Mouse (Mus musculus) heart, embryonic 10.5 days (tissue): ENCODE results near the gene Atad1. TPM values are rescaled to one million over a fixed set of nuclear protein-coding genes. Genes with fewer than 3 reads are reported as not detected.
A peak's percentile ranks its signal among the peaks of the same experiment; 100 is the strongest.
"Not testable (repeated sequence)": the region's sequence is repeated elsewhere in the genome, so short reads cannot be mapped to it uniquely, and the experiment has no call there.

Experiments
- DNase-seq: peaks from one replicate; pipeline ENCODE4 v3.0.0-alpha.2; 2017; ENCODE audit warnings: low spot score
- H3K27ac ChIP-seq: fragments of 300-500 bp; sonication (generic); 2 replicates; pipeline ENCODE4 v1.5.1; 2016; ENCODE audit warnings: mild to moderate bottlenecking
- H3K27me3 ChIP-seq: fragments of 300-500 bp; sonication (generic); 2 replicates; pipeline ENCODE4 v1.6.1; 2016; ENCODE audit warnings: mild to moderate bottlenecking; ENCODE audit not compliant: poor library complexity, insufficient read depth, severe bottlenecking
- H3K36me3 ChIP-seq: fragments of 300-500 bp; sonication (generic); 2 replicates; pipeline ENCODE4 v1.6.1; 2016; ENCODE audit warnings: mild to moderate bottlenecking, moderate library complexity
- H3K4me1 ChIP-seq: fragments of 300-500 bp; sonication (generic); 2 replicates; pipeline ENCODE4 v1.6.1; 2016; ENCODE audit warnings: mild to moderate bottlenecking
- H3K4me3 ChIP-seq: fragments of 300-500 bp; sonication (generic); 2 replicates; pipeline ENCODE4 v1.5.1; 2016; ENCODE audit warnings: mild to moderate bottlenecking, moderate library complexity
- H3K9me3 ChIP-seq: fragments of 300-500 bp; sonication (generic); 2 replicates; pipeline ENCODE4 v1.6.1; 2016; ENCODE audit warnings: mild to moderate bottlenecking, moderate library complexity
- WGBS: fragments of 180-500 bp; shearing (Covaris S2); methylation state at CpG from one replicate; pipeline ENCODE4 v1.1.7; 2016; 5-methylcytosine and 5-hydroxymethylcytosine counted together
- polyA plus RNA-seq: library from polyadenylated mRNA; unstranded; fragments of >200 nt; fragmentation: Nextera tagmentation; extraction: Ambion mirVana; gene quantifications from 2 replicates; pipeline ENCODE4 v1.2.1, GENCODE M21; 2016

Gene Atad1
- 63.4 and 68.1 TPM in 2 replicates for polyA plus RNA-seq

DNA sequence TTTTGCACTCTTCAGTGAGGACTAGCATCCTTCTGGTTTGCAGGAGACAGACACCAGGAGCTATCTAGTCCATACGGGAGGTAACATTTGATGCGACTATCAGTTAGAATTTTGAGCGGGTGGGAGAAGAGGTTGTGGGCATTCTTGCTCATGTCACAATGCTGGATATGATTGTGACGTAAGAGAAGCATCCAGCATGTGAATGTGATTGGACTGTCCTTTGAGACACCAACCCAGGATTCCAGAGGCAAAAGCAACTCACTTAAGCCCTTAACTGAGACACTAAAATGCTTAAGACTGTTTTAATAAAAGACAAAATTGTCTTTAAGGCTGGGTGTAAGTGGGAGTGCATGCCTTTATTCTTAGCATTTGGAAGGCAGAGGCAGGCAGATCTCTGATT, at the start of gene Atad1:
Atad1 (minus strand) TSS at position 101 of the 400 bp plus-strand sequence.
- Histone ChIP-seq H3K27ac (no peak within 1 kb of the TSS), H3K4me3 (no peak within 1 kb of the TSS), H3K4me1 (no peaks in the 10 kb centered on the region), H3K27me3 (no peaks in the 10 kb centered on the region), H3K9me3 (no peaks in the 10 kb centered on the region), H3K36me3 (no peaks in the 10 kb centered on the region)
- no peak for DNase-seq
- 82% methylated on average over 4 of the region's 4 CpGs for WGBS

DNA sequence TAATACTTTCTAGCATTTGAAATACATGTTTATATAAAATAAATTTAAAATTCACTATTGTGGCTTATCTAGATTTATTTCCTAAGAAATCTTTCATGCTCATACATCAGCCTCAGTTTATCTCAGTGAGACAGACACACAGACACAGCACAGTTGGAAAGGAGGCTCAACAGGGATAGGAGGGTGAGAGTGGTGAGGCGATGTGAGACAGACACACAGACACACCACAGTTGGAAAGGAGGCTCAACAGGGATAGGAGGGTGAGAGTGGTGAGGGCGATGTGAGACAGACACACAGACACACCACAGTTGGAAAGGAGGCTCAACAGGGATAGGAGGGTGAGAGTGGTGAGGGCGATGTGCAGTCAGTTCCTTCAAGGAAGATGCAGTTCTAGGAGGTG, 48.4 kb upstream of the Atad1 start:
- H3K27me3 ChIP-seq, H3K27ac ChIP-seq, DNase-seq, H3K9me3 ChIP-seq, H3K36me3 ChIP-seq, H3K4me3 ChIP-seq: not testable (repeated sequence)
- 76% methylated on average over 3 of the region's 3 CpGs for WGBS
- H3K4me1 ChIP-seq: peaks cover 16% of the 10 kb centered on the region

DNA sequence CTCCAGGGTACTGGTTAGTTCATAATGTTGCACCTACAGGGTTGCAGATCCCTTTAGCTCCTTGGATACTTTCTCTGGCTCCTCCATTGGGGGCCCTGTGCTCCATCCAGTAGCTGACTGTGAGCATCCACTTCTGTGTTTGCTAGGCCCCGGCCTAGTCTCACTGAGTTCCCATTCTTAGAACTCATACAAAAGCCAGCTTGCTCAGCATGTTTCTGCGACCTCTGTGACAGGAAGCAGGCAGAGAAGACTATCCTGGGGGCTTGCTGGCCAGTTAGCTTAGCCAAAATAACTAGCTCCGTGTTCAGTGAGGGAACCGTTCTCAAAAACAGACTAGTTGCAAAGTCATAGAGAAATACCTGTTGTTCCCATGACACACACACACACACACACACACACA, 47.8 kb upstream of the Atad1 start:
- H3K36me3 ChIP-seq, H3K4me3 ChIP-seq, H3K27me3 ChIP-seq, H3K9me3 ChIP-seq, DNase-seq, H3K27ac ChIP-seq: not testable (repeated sequence)
- 49% methylated on average over 4 of the region's 4 CpGs for whole genome bisulfite sequencing
- H3K4me1 ChIP-seq: peaks cover 16% of the 10 kb centered on the region

DNA sequence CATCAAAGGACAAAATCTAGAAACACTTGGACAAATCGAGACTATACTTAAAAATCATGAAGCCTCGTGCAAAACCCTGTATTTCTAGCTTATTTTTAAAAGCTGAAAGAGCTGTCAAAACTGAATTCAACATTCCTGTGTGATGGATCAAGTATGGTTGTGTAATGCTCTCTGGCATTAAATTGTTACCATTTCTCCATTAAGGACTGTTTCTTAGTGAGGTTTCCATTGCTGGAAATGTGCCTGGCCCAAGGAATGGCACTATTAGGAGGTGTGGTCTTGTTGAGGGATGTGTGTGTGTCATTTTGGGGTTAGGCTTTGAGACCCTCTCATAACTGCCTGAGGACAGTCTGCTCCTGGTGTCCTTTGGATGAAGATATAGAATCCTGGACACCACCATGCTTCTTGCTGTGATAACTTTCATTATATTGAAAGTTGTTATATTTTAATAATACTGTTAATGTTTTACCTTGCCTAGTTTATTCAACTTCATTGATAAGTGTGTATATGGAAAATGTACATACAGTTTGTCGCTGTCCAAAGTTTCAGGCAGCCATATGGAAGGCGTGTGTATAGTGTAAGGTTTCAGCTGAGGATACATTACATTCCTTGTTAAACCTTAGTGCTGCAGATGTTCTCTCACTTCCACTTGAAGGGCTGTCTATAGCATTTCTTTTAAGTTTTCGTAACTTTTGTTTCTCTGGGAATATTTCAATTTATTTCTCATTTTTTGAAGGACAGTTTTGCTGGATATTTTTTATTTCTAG, 41.9 kb upstream of the Atad1 start:
- no peak for DNase-seq
- no peaks in the 10 kb centered on the region for H3K27me3 ChIP-seq
- H3K9me3 ChIP-seq: no peaks in the 10 kb centered on the region
- peaks cover 6% of the 10 kb centered on the region; the same call in 1 of the 2 replicates for H3K36me3 ChIP-seq
- no peak overlapping the region for H3K27ac ChIP-seq
- 91% methylated on average over 5 of the region's 5 CpGs for WGBS
- H3K4me3 ChIP-seq: no peak overlapping the region
- H3K4me1 ChIP-seq: no peaks in the 10 kb centered on the region

DNA sequence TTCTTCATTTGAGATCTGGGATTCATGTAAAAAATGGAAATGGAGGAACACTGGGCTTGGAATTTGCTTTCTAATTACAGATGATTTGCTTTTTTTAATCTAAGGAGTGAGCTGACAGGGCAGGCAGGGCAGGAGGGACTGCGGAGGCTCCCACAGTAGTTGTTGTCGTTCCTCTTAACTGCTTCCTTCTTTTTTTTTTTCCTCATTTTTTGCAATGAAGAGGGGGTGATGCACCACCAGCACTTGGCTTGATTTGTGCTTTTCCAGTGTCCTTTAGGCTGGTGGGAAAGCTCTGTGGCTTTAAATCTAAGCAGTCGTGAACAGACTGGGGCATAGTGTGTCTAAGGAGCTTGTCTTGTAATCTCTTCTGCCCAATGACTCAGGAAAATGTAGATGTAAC, 39.5 kb upstream of the Atad1 start:
- H3K9me3 ChIP-seq: no peaks in the 10 kb centered on the region
- H3K27me3 ChIP-seq: no peaks in the 10 kb centered on the region
- H3K27ac ChIP-seq: no peak overlapping the region
- H3K36me3 ChIP-seq: no peaks in the 10 kb centered on the region
- H3K4me1 ChIP-seq: no peaks in the 10 kb centered on the region
- no peak overlapping the region for H3K4me3 ChIP-seq
- WGBS: 64% methylated on average over 3 of the region's 3 CpGs
- DNase-seq: no peak

DNA sequence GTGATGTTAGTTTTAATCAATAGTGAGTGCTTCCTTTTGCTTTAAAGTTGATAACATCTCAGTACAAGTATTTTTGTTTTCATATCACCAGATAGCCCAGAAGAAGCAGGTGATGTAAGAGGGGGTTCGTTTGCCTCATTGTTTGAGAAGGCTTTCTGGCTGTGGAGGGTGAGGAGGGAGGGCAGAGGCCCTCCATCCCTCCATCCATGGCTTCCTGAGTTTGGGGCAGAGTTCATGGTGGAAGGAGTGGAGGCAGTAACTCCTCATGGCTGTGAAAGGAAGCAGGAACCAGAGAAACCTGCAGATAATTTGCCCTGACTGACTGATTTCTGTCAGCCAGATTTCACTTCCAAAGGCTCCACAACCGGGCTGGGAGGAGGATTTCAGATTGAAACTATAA, 38.8 kb upstream of the Atad1 start:
- WGBS: 37% methylated on average over 2 of the region's 2 CpGs
- peaks cover 4% of the 10 kb centered on the region for H3K36me3 ChIP-seq
- H3K27me3 ChIP-seq: no peaks in the 10 kb centered on the region
- no peak overlapping the region for H3K27ac ChIP-seq
- no peak for DNase-seq
- H3K4me1 ChIP-seq: no peaks in the 10 kb centered on the region
- H3K9me3 ChIP-seq: no peaks in the 10 kb centered on the region
- H3K4me3 ChIP-seq: no peak overlapping the region

DNA sequence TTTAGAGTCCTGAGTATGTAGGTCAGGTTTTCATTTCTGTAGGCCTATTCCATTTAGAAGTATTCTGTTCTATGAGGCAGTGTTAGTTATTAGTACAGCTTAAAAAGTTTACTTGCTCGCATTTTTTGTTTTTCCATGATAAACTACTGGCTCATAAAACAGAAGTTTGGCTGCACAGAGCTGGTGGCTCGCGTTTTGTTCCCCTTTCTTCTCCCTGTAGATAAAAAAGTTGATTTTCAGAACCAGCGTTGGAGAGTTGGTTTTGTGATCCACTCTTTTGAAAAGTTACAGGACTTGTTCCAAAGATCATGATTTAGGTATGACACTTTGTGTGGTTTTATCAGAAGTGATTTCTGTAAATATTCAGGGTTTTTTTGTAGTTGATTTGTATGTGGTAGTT, 22.9 kb upstream of the Atad1 start:
- 82% methylated on average over 4 of the region's 4 CpGs for WGBS
- Histone ChIP-seq H3K27ac (no peak overlapping the region), H3K4me1 (peaks cover 4% of the 10 kb centered on the region), H3K9me3 (no peaks in the 10 kb centered on the region), H3K36me3 (0 out of 2 replicates have a peak, but pooled peaks cover 7% of the 10 kb centered on the region), H3K27me3 (no peaks in the 10 kb centered on the region), H3K4me3 (no peak overlapping the region)
- no peak for DNase-seq

DNA sequence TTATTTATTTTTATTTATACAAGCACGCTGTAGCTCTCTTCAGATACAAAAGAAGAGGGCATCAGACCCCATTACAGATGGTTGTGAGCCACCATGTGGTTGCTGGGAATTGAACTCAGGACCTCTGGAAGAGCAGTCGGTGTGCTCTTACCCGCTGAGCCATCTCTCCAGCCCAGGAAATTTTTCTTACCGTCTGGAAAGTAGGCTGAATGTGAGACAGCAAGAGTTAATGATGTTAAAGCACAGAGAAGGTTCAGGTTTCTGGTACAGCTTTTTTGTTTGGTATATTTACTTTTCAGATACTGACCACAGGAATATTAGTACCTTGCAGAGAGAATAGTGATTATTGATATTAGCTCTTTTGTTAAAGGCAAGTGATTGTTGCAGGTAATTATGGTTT, 21.6 kb upstream of the Atad1 start:
- Histone ChIP-seq H3K36me3 (0 out of 2 replicates have a peak, but pooled peaks cover 5% of the 10 kb centered on the region), H3K4me1 (peaks cover 4% of the 10 kb centered on the region), H3K9me3 (no peaks in the 10 kb centered on the region), H3K27me3 (no peaks in the 10 kb centered on the region), H3K4me3 (no peak overlapping the region), H3K27ac (no peak overlapping the region)
- 76% methylated on average over 4 of the region's 4 CpGs for WGBS
- no peak for DNase-seq

DNA sequence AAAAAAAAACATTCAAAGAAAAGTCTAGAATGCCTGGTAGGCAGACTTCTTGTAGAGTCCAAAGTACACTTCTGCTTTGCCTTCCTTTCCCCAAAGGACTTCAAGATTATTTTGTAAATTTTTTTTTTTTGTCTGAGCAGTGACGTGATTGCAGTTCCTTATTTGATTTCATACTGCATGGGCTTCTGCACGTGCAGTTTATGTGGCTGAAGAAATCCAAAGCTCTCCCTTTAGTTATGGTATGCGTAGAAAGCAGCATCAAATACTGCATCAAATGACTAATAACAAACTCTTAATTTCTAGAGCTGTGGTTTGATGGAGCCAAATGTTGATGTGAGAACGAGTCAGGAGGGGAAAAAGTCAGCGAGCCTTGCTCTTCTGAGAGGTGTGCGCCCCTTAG, 20.9 kb upstream of the Atad1 start:
- peak overlapping the region; percentile 75 for H3K4me3 ChIP-seq
- H3K27ac ChIP-seq: no peak overlapping the region
- no peaks in the 10 kb centered on the region for H3K9me3 ChIP-seq
- H3K36me3 ChIP-seq: no peaks in the 10 kb centered on the region
- H3K27me3 ChIP-seq: no peaks in the 10 kb centered on the region
- 54% methylated on average over 6 of the region's 6 CpGs for WGBS
- no peak for DNase-seq
- peaks cover 8% of the 10 kb centered on the region for H3K4me1 ChIP-seq

DNA sequence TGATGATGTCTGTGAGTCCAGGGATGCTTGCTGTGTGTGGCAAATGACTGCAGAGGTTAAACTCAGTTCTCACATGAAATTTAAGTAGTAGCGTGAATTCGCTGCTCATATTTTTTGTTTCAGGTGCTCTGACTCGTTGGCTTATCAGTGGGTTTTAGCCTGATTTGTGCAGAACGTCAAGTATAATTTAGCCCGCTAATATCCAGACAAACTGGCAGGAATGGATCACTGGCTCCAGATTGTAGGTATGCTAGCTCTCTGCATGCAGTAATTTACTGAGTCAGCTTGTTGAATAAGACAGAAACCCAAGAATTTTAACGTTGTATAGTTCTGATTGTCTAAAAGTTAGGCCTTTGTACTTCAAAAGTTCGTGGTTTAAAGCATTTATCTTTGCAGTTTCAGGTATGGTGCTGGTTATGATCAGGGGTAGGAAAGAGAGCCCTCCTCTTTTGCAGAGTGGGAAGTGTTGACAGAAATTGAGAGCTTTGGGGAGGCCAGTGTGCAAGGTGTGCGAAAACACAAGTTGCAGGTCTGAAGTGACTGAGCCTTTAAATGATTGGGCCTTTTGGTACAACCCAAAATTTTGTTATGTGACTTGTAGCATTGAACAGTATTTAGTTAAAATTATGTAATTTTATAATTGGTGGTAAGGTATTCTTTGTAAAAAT, 19.9 kb upstream of the Atad1 start:
- H3K36me3 ChIP-seq: no peaks in the 10 kb centered on the region
- H3K9me3 ChIP-seq: no peaks in the 10 kb centered on the region
- H3K4me3 ChIP-seq: peak overlapping the region; percentile 75
- H3K4me1 ChIP-seq: peaks cover 17% of the 10 kb centered on the region
- no peak overlapping the region for H3K27ac ChIP-seq
- H3K27me3 ChIP-seq: peaks cover 4% of the 10 kb centered on the region; the same call in 1 of the 2 replicates
- 5% methylated on average over 8 of the region's 8 CpGs for WGBS
- no peak for DNase-seq

DNA sequence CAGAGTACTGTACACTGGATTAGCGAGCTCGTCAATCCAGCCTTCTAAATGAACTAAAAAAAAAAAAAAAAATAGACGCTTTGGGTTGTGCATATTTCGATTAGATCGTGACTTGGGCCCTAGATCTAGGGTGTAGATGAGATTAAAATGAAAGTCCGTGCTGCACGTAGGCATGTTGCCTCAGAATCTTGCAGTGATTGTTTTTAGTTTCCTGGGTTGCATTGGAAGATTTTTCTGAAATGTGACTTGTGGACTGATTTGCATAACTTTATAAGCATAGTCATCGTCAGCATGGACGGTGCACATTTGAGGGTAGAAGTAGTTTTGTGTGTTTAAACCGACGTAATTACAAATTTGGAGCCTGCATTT, 19.2 kb upstream of the Atad1 start:
- Histone ChIP-seq H3K4me1 (peaks cover 20% of the 10 kb centered on the region), H3K36me3 (no peaks in the 10 kb centered on the region), H3K27me3 (peaks cover 6% of the 10 kb centered on the region; the same call in 1 of the 2 replicates), H3K27ac (peak overlapping the region; percentile 99; the same call in 1 of the 2 replicates), H3K4me3 (peak overlapping the region; percentile 75), H3K9me3 (no peaks in the 10 kb centered on the region)
- WGBS: 1% methylated on average over 11 of the region's 11 CpGs
- DNase-seq: no peak

DNA sequence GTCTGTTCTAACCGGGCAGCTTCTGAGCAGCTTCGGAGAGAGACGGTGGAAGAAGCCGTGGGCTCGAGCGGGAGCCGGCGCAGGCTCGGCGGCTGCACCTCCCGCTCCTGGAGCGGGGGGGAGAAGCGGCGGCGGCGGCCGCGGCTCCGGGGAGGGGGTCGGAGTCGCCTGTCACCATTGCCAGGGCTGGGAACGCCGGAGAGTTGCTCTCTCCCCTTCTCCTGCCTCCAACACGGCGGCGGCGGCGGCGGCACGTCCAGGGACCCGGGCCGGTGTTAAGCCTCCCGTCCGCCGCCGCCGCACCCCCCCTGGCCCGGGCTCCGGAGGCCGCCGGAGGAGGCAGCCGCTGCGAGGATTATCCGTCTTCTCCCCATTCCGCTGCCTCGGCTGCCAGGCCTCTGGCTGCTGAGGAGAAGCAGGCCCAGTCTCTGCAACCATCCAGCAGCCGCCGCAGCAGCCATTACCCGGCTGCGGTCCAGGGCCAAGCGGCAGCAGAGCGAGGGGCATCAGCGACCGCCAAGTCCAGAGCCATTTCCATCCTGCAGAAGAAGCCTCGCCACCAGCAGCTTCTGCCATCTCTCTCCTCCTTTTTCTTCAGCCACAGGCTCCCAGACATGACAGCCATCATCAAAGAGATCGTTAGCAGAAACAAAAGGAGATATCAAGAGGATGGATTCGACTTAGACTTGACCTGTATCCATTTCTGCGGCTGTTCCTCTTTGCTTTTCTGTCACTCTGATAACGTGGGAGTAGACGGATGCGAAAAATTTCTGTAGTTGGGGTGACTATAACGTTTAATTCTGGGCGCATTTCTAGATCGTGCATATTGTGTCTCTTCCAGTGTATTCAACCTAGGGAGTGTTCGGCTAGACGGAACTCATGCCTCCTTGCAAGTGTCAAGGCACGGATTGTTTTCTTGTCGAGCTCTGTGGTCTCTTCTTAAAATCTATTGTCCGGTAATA, 18.5 kb upstream of the Atad1 start:
- peak; percentile 80 for DNase-seq
- Histone ChIP-seq H3K36me3 (no peaks in the 10 kb centered on the region), H3K27me3 (peaks cover 12% of the 10 kb centered on the region), H3K4me3 (peak overlapping the region; percentile 75), H3K27ac (peak overlapping the region; percentile 99), H3K9me3 (no peaks in the 10 kb centered on the region), H3K4me1 (peaks cover 20% of the 10 kb centered on the region)
- under 1% methylated on average over 65 of the region's 69 CpGs for WGBS
